Mouse (Mus musculus): Measurements from ENCODE around the gene Tmem238.

Tmem238 gene

GRCm38 (mm10) chr7:4747156-4747899, 42.1 kb downstream of the Tmem238 start:
- DNase-seq (ENCODE audit: low read depth, low spot score), result no peak

- DNase-seq (ENCODE audit: low read depth, low spot score), result no peak
Measured at GRCm38 (mm10) chr7:4746326-4746980, 43.0 kb downstream of the Tmem238 start.

- no peak for DNase-seq (ENCODE audit: low read depth, low spot score)
Measured at GRCm38 (mm10) chr7:4744886-4745285, 44.6 kb downstream of the Tmem238 start.

- no peak for DNase-seq (ENCODE audit: low read depth, low spot score)
Measured at GRCm38 (mm10) chr7:4743354-4743753, 46.1 kb downstream of the Tmem238 start.

- no peak for DNase-seq (ENCODE audit: low read depth, low spot score)
Measured at GRCm38 (mm10) chr7:4742482-4742819, 47.0 kb downstream of the Tmem238 start.

GRCm38 (mm10) chr7:4741672-4742481, 47.6 kb downstream of the Tmem238 start:
- no peak for DNase-seq (ENCODE audit: low read depth, low spot score)

GRCm38 (mm10) chr7:4741151-4741550, 48.3 kb downstream of the Tmem238 start:
- peak; percentile 69 for DNase-seq (ENCODE audit: low read depth, low spot score)

- no peak for DNase-seq (ENCODE audit: low read depth, low spot score)
Measured at GRCm38 (mm10) chr7:4740309-4740727, 49.1 kb downstream of the Tmem238 start.

- peak; percentile 100 for DNase-seq (ENCODE audit: low read depth, low spot score)
Measured at GRCm38 (mm10) chr7:4739544-4740275, 49.7 kb downstream of the Tmem238 start, which contains the start of gene Kmt5c. Gene Kmt5c (plus strand): TSS chr7:4740115.

- no peak for DNase-seq (ENCODE audit: low read depth, low spot score)
Measured at GRCm38 (mm10) chr7:4739041-4739543, 50.4 kb downstream of the Tmem238 start.
